Mouse (Mus musculus) ES-E14 (cell line): ENCODE data around the gene Mrps7.

Experiments
- CHD2 ChIP-seq: IDR thresholded peaks from 2 replicates; pipeline ENCODE4 v1.6.1; 2014; ENCODE audit warnings: mild to moderate bottlenecking, low read depth, low read length, inconsistent platforms
- HCFC1 ChIP-seq: IDR thresholded peaks from 2 replicates; pipeline ENCODE4 v1.6.1; 2012; ENCODE audit warnings: low read length, inconsistent platforms, borderline replicate concordance; ENCODE audit not compliant: insufficient read depth
- MAFK ChIP-seq: IDR thresholded peaks from 2 replicates; pipeline ENCODE4 v1.6.1; 2014; ENCODE audit warnings: mild to moderate bottlenecking, low read depth, low read length, inconsistent platforms; ENCODE audit not compliant: insufficient read depth
- ZC3H11A ChIP-seq: IDR thresholded peaks from 2 replicates; pipeline ENCODE4 v1.6.1; 2012; ENCODE audit warnings: low read depth, mild to moderate bottlenecking, inconsistent platforms, low read length, borderline replicate concordance

GRCm38 (mm10) chr11:115600743-115601142, 3.0 kb upstream of the Mrps7 start:
- no peak for TF ChIP-seq MAFK
- no peak for TF ChIP-seq CHD2
- no peak for TF ChIP-seq ZC3H11A
- TF ChIP-seq HCFC1: no peak
